Mouse (Mus musculus) liver, postnatal 0 days (tissue): ENCODE measurements around the gene Ccdc86.

ENCODE experiments used
- CTCF ChIP-seq: sonication (generic); IDR thresholded peaks from 2 replicates; pipeline ENCODE4 v1.5.1; 2016; ENCODE audit warnings: antibody characterized with exemption, low read depth
- EP300 ChIP-seq: IDR thresholded peaks from 2 replicates; pipeline ENCODE4 v1.6.1; 2016; ENCODE audit warnings: antibody characterized with exemption, low read depth, mild to moderate bottlenecking

GRCm38 (mm10) chr19:10970457-10970856 lies 21.4 kb upstream of the Ccdc86 start:
- TF ChIP-seq CTCF, result no peak
- peak; percentile 69 for TF ChIP-seq EP300
